Mouse (Mus musculus): ENCODE measurements around the gene Twf2. TPM values are rescaled to one million over a fixed set of nuclear protein-coding genes. Genes with fewer than 3 reads are reported as not detected.

Twf2 gene
- total and polyA plus RNA-seq, 3 experiments: 66.8 to 101 TPM; not detected in 1

- peak overlapping the region; percentile 73 for H3K9ac ChIP-seq (ENCODE audit: control insufficient read depth, low read depth, low read length, poor library complexity, severe bottlenecking)
- TF ChIP-seq EP300 (IDR thresholded peaks at IDR 0.05; ENCODE audit: low read depth in 1 of 2, low read length in 2 of 2) (0 out of 4 replicates have a peak, but pooled peaks of 1 of the 2 experiments have one; percentile 3), ELF1 (IDR thresholded peaks at IDR 0.05; ENCODE audit: low read depth, low read length) (peak; percentile 96), POLR2A (IDR thresholded peaks at IDR 0.05; ENCODE audit: control insufficient read depth in 1 of 2, insufficient read depth in 1 of 2, low read depth in 1 of 2, low read length in 2 of 2, poor library complexity in 1 of 2) (peak in 1 of 2 experiments; percentile 73; a peak in 3 of 4 replicates), NELFE (IDR thresholded peaks at IDR 0.05; ENCODE audit: low read depth, low read length) (peak; percentile 66), USF1 (IDR thresholded peaks at IDR 0.05; ENCODE audit: low read depth, low read length) (peak; percentile 47; the same call in 1 of the 2 replicates), RAD21 (IDR thresholded peaks at IDR 0.05; ENCODE audit: low read depth, low read length) (no peak), ZMIZ1 (IDR thresholded peaks at IDR 0.05; ENCODE audit: low read depth, low read length) (0 out of 2 replicates have a peak, but pooled peaks have one; percentile 41), ETS1 (IDR thresholded peaks at IDR 0.05; ENCODE audit: low read depth, low read length) (no peak; the same call in 1 of the 2 replicates), HCFC1 (IDR thresholded peaks at IDR 0.05; ENCODE audit: low read depth, low read length) (peak; percentile 81), CHD2 (IDR thresholded peaks at IDR 0.05; ENCODE audit: low read length) (peak; percentile 11; the same call in 1 of the 2 replicates), MAX (IDR thresholded peaks at IDR 0.05; ENCODE audit: low read length) (no peak), MYB (IDR thresholded peaks at IDR 0.05; ENCODE audit: low read depth, low read length) (no peak), SIN3A (IDR thresholded peaks at IDR 0.05; ENCODE audit: low read length) (peak; percentile 72; the same call in 1 of the 2 replicates)
- peak overlapping the region; percentile 75 for H3K27ac ChIP-seq (ENCODE audit: control insufficient read depth, low read depth, low read length)
- H3K27me3 ChIP-seq (ENCODE audit: control insufficient read depth in 1 of 2, insufficient read depth in 2 of 2, low read length in 2 of 2): no peaks in the 10 kb centered on the region
- H3K4me1 ChIP-seq (ENCODE audit: control insufficient read depth in 1 of 2, insufficient read depth in 2 of 2, low read length in 2 of 2): peaks cover 2 to 6% of the 10 kb centered on the region in 2 experiments; a peak in 3 of 4 replicates
- H3K9me3 ChIP-seq (replicated peaks; ENCODE audit: insufficient read depth, low read length): no peaks in the 10 kb centered on the region
- peak; percentile 85 for DNase-seq (ENCODE audit: low read depth, low spot score)
- H3K36me3 ChIP-seq (ENCODE audit: control insufficient read depth in 1 of 2, insufficient read depth in 2 of 2, low read length in 2 of 2): peaks cover 0 to 2% of the 10 kb centered on the region in 2 experiments; a peak in 1 of 4 replicates
- peak overlapping the region; percentile 73 to 77 for H3K4me3 ChIP-seq (ENCODE audit: control insufficient read depth in 1 of 2, insufficient read depth in 1 of 2, low read depth in 2 of 2, low read length in 2 of 2)
- no peaks in the 10 kb centered on the region; the same call in 1 of the 2 replicates for H3K79me2 ChIP-seq (ENCODE audit: control insufficient read depth, insufficient read depth, low read length, poor library complexity)
Observed at GRCm38 (mm10) chr9:106159784-106160301, 43.1 kb upstream of the Twf2 start.

GRCm38 (mm10) chr9:106160426-106160825, 42.5 kb upstream of the Twf2 start:
- no peak for TF ChIP-seq NELFE (IDR thresholded peaks at IDR 0.05; ENCODE audit: low read depth, low read length)
- TF ChIP-seq TAL1 (IDR thresholded peaks at IDR 0.05; ENCODE audit: low read length): no peak
- peak overlapping the region; percentile 75 for H3K27ac ChIP-seq (ENCODE audit: control insufficient read depth, low read depth, low read length)
- no peak for DNase-seq (ENCODE audit: low read depth, low spot score)
- H3K27me3 ChIP-seq (ENCODE audit: control insufficient read depth in 1 of 2, insufficient read depth in 2 of 2, low read length in 2 of 2): no peaks in the 10 kb centered on the region
- no peaks in the 10 kb centered on the region; the same call in 1 of the 2 replicates for H3K79me2 ChIP-seq (ENCODE audit: control insufficient read depth, insufficient read depth, low read length, poor library complexity)
- peak overlapping the region; percentile 73 for H3K9ac ChIP-seq (ENCODE audit: control insufficient read depth, low read depth, low read length, poor library complexity, severe bottlenecking)
- peaks cover 2 to 6% of the 10 kb centered on the region in 2 experiments; a peak in 3 of 4 replicates for H3K4me1 ChIP-seq (ENCODE audit: control insufficient read depth in 1 of 2, insufficient read depth in 2 of 2, low read length in 2 of 2)
- peaks cover 0 to 2% of the 10 kb centered on the region in 2 experiments; a peak in 1 of 4 replicates for H3K36me3 ChIP-seq (ENCODE audit: control insufficient read depth in 1 of 2, insufficient read depth in 2 of 2, low read length in 2 of 2)
- H3K4me3 ChIP-seq (ENCODE audit: control insufficient read depth in 1 of 2, insufficient read depth in 1 of 2, low read depth in 2 of 2, low read length in 2 of 2): peak overlapping the region; percentile 73 to 77
- H3K9me3 ChIP-seq (replicated peaks; ENCODE audit: insufficient read depth, low read length): no peaks in the 10 kb centered on the region

All from MEL (cell line).